Mouse (Mus musculus): ENCODE measurements around the gene Ngly1. TPM values are rescaled to one million over a fixed set of nuclear protein-coding genes. Genes with fewer than 3 reads are reported as not detected.

The Ngly1 gene
- total RNA-seq, 2 experiments from 2014 or later: 40.5 to 44.1 TPM

- intact Hi-C loops (cut with DNase I; ENCODE audit: low total_unique reads): no loop called here
- DNase-seq: no peak
Measured at GRCm38 (mm10) chr14:16314842-16315241, 65.8 kb downstream of the Ngly1 start.

DNA sequence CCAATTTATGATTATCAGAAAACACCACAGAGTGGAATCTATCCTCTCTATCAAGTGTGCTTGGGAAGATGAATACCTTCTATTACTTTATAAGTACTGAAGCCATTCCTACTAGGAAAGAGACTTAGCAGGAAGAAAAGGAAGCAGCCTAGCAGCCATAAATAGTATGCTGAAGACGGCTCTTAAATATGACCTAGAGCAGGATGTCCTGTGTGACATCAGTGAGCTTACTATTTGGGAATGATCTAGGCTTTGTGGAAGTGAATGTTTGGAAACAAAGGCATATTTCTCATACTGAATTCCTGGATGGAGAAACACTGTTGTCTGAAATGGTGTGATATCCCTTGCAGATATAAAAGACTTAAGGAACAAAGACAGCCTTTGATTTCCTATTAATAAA is 67.6 kb downstream of the Ngly1 start:
- intact Hi-C loops (cut with DNase I; ENCODE audit: low total_unique reads): no loop called here
- no peak for DNase-seq

DNA sequence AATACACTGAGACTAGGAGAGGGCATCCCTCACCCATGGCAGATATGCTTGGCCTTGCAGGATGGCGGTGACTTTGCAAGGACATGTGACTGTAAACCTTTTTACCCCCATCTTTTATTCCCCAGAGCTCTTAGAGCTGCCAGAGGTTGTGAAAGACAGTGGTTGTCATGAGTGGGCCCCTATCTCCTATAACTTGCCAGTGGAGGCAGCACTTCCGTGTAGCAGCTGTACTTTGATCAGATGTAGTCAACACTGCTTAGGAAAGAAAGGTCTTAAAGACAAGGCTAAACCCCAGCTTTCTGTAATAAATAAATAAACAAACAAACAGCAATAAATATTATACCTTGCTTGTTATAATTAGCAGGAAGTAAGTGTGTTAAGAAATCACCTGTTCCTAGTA is 70.7 kb downstream of the Ngly1 start:
- no peak for DNase-seq
- intact Hi-C loops (cut with DNase I; ENCODE audit: low total_unique reads): no loop called here

- DNase-seq: no peak
- intact Hi-C loops (cut with DNase I; ENCODE audit: low total_unique reads): no loop called here
Measured at GRCm38 (mm10) chr14:16324394-16324793, 75.3 kb downstream of the Ngly1 start.

GRCm38 (mm10) chr14:16325208-16325607 is 76.1 kb downstream of the Ngly1 start:
- DNase-seq: no peak
- intact Hi-C loops (cut with DNase I; ENCODE audit: low total_unique reads): no loop called here

DNA sequence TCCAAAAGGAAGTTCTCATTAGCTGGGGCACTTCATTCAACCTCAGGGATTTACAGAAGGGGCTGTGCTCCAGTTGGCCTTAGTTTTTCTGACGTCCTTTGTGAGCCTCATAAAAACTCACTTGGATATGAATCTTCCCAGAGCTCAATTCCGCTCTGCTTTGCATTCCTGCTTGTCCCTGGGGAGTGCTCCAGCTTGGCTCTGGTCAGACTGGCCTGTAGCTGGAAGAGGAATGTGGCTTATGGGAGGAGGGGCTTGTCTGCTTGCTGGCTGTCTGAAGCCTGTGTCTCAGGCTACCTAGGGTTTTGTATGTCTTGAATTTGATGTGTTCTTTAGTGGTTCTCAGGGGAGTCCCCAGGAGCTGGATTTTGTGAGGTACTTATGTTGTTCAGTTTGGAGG is 79.5 kb downstream of the Ngly1 start:
- intact Hi-C loops (cut with DNase I; ENCODE audit: low total_unique reads): no loop called here
- peak; percentile 67 for DNase-seq

- intact Hi-C loops (cut with DNase I; ENCODE audit: low total_unique reads): no loop called here
- no peak for DNase-seq
Measured at GRCm38 (mm10) chr14:16328959-16329480, 79.9 kb downstream of the Ngly1 start.

DNA sequence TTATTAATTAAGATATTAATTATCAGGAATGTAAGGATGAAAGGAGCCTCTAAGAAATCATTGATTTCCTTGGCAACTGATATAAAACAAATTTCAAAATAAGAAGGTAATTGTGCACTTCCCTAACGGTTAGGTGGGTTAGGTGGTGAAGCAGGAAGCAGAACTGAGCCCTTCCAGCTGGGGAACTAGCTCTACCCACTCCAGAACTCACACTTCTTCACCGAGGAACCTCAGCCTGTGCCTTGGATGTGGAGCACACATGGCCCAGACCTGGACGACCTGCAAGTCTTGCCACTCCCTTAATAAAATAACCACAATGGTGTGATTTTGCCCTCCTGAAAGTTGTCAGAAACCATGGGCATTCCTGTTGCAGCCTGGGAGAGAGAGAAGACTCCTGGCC is 80.7 kb downstream of the Ngly1 start:
- intact Hi-C loops (cut with DNase I; ENCODE audit: low total_unique reads): no loop called here

DNA sequence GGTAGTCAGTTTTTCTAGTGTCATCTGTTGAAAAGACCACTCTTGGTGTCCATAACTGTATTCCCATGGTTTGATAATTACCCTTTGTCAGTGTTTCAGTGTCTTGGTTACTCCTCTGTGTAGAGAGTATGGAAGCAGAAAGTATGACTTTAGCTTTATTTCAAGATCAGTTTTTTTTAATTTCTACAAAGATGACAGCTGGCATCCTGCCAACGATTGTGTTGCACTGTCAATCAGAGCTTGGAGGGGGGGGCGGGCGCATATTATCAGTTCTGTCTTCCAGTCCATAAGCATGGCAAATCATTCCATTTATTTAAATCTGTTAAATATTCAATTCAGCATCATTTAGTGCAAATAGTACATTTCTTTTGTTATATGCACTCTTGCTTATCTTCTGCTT is 85.2 kb downstream of the Ngly1 start:
- DNase-seq: no peak
- intact Hi-C loops (cut with DNase I; ENCODE audit: low total_unique reads): no loop called here

More for the DNA sequence above, 80.7 kb downstream of the Ngly1 start:
- DNase-seq: no peak

- intact Hi-C loops (cut with DNase I; ENCODE audit: low total_unique reads): no loop called here
- no peak for DNase-seq
Measured at GRCm38 (mm10) chr14:16335835-16336417, 86.8 kb downstream of the Ngly1 start.

DNA sequence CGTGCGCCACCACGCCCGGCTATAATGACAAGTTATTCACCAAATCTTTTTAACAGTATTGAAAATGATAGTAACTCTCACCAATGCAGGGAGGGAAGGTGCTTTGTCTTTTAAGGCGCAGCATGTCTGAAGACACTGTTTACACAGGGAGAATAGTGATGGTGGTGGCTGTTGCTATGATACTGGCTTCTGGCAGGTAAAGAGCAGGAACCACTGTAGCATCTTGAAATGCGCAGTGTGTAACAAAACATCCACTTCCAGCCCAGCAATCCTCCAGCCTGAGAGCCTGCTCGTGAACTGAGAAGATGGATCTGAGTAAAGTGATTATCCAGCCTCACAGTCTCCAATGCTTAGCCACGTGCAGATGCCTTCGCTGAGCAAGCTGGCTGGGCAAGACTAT is 98.4 kb downstream of the Ngly1 start:
- intact Hi-C loops (cut with DNase I; ENCODE audit: low total_unique reads): no loop called here
- DNase-seq: no peak

DNA sequence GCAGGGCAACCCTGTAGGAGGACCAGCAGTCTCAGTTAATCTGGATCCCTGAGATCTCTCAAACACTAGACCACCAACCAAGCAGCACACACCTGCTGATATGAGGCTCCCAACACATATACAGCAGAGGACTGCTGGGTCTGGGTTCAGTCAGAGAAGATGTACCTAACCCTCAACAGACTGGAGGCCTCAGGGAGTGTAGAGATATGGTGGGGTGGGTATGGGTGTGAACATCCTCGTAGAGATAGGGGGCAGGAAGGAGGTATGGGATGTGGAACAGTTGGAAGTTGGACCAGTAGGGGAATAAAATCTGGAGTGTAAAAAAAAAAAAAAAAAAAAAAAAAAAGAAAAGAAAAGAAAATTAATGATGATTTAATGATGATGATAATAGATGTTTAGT is 110.6 kb downstream of the Ngly1 start:
- DNase-seq: no peak
- intact Hi-C loops (cut with DNase I; ENCODE audit: low total_unique reads): loop anchor here (10.0 kb wide), 1 partner anchor 115 kb away; the partner anchor contains the start of genes Ngly1 and Oxsm

Other genes with a start within 250 kb of the Ngly1 start
- gene Oxsm, start 528 bp downstream of the Ngly1 start, total RNA-seq (2021): 10 to 100 TPM; 10.1 to 12.1 TPM
- gene Top2b, start 115.9 kb downstream of the Ngly1 start, total RNA-seq (2021): 10 to 100 TPM; 38.9 to 50.6 TPM

All from gastrocnemius, postnatal 14 days (tissue).